Mouse (Mus musculus): ENCODE data around the gene Olfr548-ps1. TPM values are rescaled to one million over a fixed set of nuclear protein-coding genes. Genes with fewer than 3 reads are reported as not detected.

Gene Olfr548-ps1
- polyA plus RNA-seq, 1 experiment from 2014 or later, result not detected

GRCm38 (mm10) chr7:102512814-102513435, 27.8 kb upstream of the Olfr548-ps1 start:
- Histone ChIP-seq H3K9ac (ENCODE audit: low read depth, low read length) (peak overlapping the region; percentile 89), H3K9me3 (replicated peaks; ENCODE audit: control insufficient read depth, low read length, poor library complexity, severe bottlenecking) (no peaks in the 10 kb centered on the region), H3K27me3 (ENCODE audit: control insufficient read depth, insufficient read depth, low read depth, low read length) (no peaks in the 10 kb centered on the region), H3K4me3 (ENCODE audit: low read depth, low read length) (peak overlapping the region; percentile 64), H3K4me2 (ENCODE audit: low read length) (peak overlapping the region; percentile 86), H3K4me1 (ENCODE audit: control insufficient read depth, insufficient read depth, low read length) (0 out of 2 replicates have a peak, but pooled peaks cover 3% of the 10 kb centered on the region), H3K27ac (ENCODE audit: low read length) (peak overlapping the region; percentile 31; the same call in 1 of the 2 replicates), H3K36me3 (ENCODE audit: control insufficient read depth, insufficient read depth, low read length) (no peaks in the 10 kb centered on the region)
- ATAC-seq, result peak; percentile 97
- WGBS, result under 1% methylated on average over 54 of the region's 54 CpGs

GRCm38 (mm10) chr7:102514144-102514543, 26.6 kb upstream of the Olfr548-ps1 start:
- no peak for ATAC-seq
- Histone ChIP-seq H3K4me2 (ENCODE audit: low read length) (no peak overlapping the region), H3K4me1 (ENCODE audit: control insufficient read depth, insufficient read depth, low read length) (0 out of 2 replicates have a peak, but pooled peaks cover 3% of the 10 kb centered on the region), H3K27ac (ENCODE audit: low read length) (no peak overlapping the region), H3K27me3 (ENCODE audit: control insufficient read depth, insufficient read depth, low read depth, low read length) (no peaks in the 10 kb centered on the region), H3K9ac (ENCODE audit: low read depth, low read length) (no peak overlapping the region), H3K36me3 (ENCODE audit: control insufficient read depth, insufficient read depth, low read length) (no peaks in the 10 kb centered on the region), H3K9me3 (replicated peaks; ENCODE audit: control insufficient read depth, low read length, poor library complexity, severe bottlenecking) (no peaks in the 10 kb centered on the region), H3K4me3 (ENCODE audit: low read depth, low read length) (no peak overlapping the region)
- WGBS, result 78% methylated on average over 4 of the region's 4 CpGs

GRCm38 (mm10) chr7:102516261-102517050, 24.2 kb upstream of the Olfr548-ps1 start:
- Histone ChIP-seq H3K27me3 (ENCODE audit: control insufficient read depth, insufficient read depth, low read depth, low read length) (no peaks in the 10 kb centered on the region), H3K4me3 (ENCODE audit: low read depth, low read length) (no peak overlapping the region), H3K9me3 (replicated peaks; ENCODE audit: control insufficient read depth, low read length, poor library complexity, severe bottlenecking) (no peaks in the 10 kb centered on the region), H3K36me3 (ENCODE audit: control insufficient read depth, insufficient read depth, low read length) (no peaks in the 10 kb centered on the region), H3K9ac (ENCODE audit: low read depth, low read length) (no peak overlapping the region), H3K4me2 (ENCODE audit: low read length) (no peak overlapping the region), H3K4me1 (ENCODE audit: control insufficient read depth, insufficient read depth, low read length) (0 out of 2 replicates have a peak, but pooled peaks cover 3% of the 10 kb centered on the region), H3K27ac (ENCODE audit: low read length) (no peak overlapping the region)
- 72% methylated on average over 10 of the region's 10 CpGs for WGBS
- ATAC-seq, result no peak

GRCm38 (mm10) chr7:102517051-102517335, 23.7 kb upstream of the Olfr548-ps1 start:
- no peak for ATAC-seq
- 83% methylated on average over 2 of the region's 2 CpGs for WGBS

GRCm38 (mm10) chr7:102529052-102529451, 11.6 kb upstream of the Olfr548-ps1 start:
- H3K4me2 ChIP-seq (ENCODE audit: low read length), result no peak overlapping the region
- no peaks in the 10 kb centered on the region for H3K4me1 ChIP-seq (ENCODE audit: control insufficient read depth, insufficient read depth, low read length)
- no peak overlapping the region for H3K9ac ChIP-seq (ENCODE audit: low read depth, low read length)
- H3K9me3 ChIP-seq (replicated peaks; ENCODE audit: control insufficient read depth, low read length, poor library complexity, severe bottlenecking), result no peaks in the 10 kb centered on the region; the same call in 1 of the 2 replicates
- 78% methylated on average over 1 of the region's 1 CpGs for WGBS
- H3K4me3 ChIP-seq (ENCODE audit: low read depth, low read length), result no peak overlapping the region
- no peaks in the 10 kb centered on the region for H3K36me3 ChIP-seq (ENCODE audit: control insufficient read depth, insufficient read depth, low read length)
- H3K27me3 ChIP-seq (ENCODE audit: control insufficient read depth, insufficient read depth, low read depth, low read length), result no peaks in the 10 kb centered on the region
- H3K27ac ChIP-seq (ENCODE audit: low read length), result no peak overlapping the region
- no peak for ATAC-seq

More at GRCm38 (mm10) chr7:102517051-102517335, 23.7 kb upstream of the Olfr548-ps1 start:
- Histone ChIP-seq H3K4me3 (ENCODE audit: low read depth, low read length) (no peak overlapping the region), H3K36me3 (ENCODE audit: control insufficient read depth, insufficient read depth, low read length) (no peaks in the 10 kb centered on the region), H3K4me2 (ENCODE audit: low read length) (no peak overlapping the region), H3K9ac (ENCODE audit: low read depth, low read length) (no peak overlapping the region), H3K27ac (ENCODE audit: low read length) (no peak overlapping the region), H3K9me3 (replicated peaks; ENCODE audit: control insufficient read depth, low read length, poor library complexity, severe bottlenecking) (no peaks in the 10 kb centered on the region), H3K4me1 (ENCODE audit: control insufficient read depth, insufficient read depth, low read length) (0 out of 2 replicates have a peak, but pooled peaks cover 3% of the 10 kb centered on the region), H3K27me3 (ENCODE audit: control insufficient read depth, insufficient read depth, low read depth, low read length) (no peaks in the 10 kb centered on the region)

- no peaks in the 10 kb centered on the region for H3K4me1 ChIP-seq (ENCODE audit: control insufficient read depth, insufficient read depth, low read length)
- H3K4me2 ChIP-seq (ENCODE audit: low read length), result no peak within 1 kb of the TSS
- H3K9ac ChIP-seq (ENCODE audit: low read depth, low read length), result no peak within 1 kb of the TSS
- H3K36me3 ChIP-seq (ENCODE audit: control insufficient read depth, insufficient read depth, low read length), result no peaks in the 10 kb centered on the region
- H3K9me3 ChIP-seq (replicated peaks; ENCODE audit: control insufficient read depth, low read length, poor library complexity, severe bottlenecking), result no peaks in the 10 kb centered on the region; the same call in 1 of the 2 replicates
- H3K27ac ChIP-seq (ENCODE audit: low read length), result no peak within 1 kb of the TSS
- H3K27me3 ChIP-seq (ENCODE audit: control insufficient read depth, insufficient read depth, low read depth, low read length), result no peaks in the 10 kb centered on the region
- WGBS, result 77% methylated on average over 1 of the region's 1 CpGs
- no peak for ATAC-seq
- H3K4me3 ChIP-seq (ENCODE audit: low read depth, low read length), result no peak within 1 kb of the TSS
Measured at GRCm38 (mm10) chr7:102534449-102534848, 6.2 kb upstream of the Olfr548-ps1 start, which contains the start of gene Olfr547. Gene Olfr547, plus strand, starts transcription at chr7:102534749.

GRCm38 (mm10) chr7:102541251-102541650, 555 bp downstream of the Olfr548-ps1 start:
- Histone ChIP-seq H3K9ac (ENCODE audit: low read depth, low read length) (no peak overlapping the region), H3K4me1 (ENCODE audit: control insufficient read depth, insufficient read depth, low read length) (no peaks in the 10 kb centered on the region), H3K27ac (ENCODE audit: low read length) (no peak overlapping the region), H3K36me3 (ENCODE audit: control insufficient read depth, insufficient read depth, low read length) (no peaks in the 10 kb centered on the region), H3K4me3 (ENCODE audit: low read depth, low read length) (no peak overlapping the region), H3K4me2 (ENCODE audit: low read length) (no peak overlapping the region), H3K9me3 (replicated peaks; ENCODE audit: control insufficient read depth, low read length, poor library complexity, severe bottlenecking) (no peaks in the 10 kb centered on the region), H3K27me3 (ENCODE audit: control insufficient read depth, insufficient read depth, low read depth, low read length) (no peaks in the 10 kb centered on the region)
- 71% methylated on average over 3 of the region's 3 CpGs for WGBS
- ATAC-seq, result no peak

- Histone ChIP-seq H3K9ac (ENCODE audit: low read depth, low read length) (no peak within 1 kb of the TSS), H3K27ac (ENCODE audit: low read length) (no peak within 1 kb of the TSS), H3K27me3 (ENCODE audit: control insufficient read depth, insufficient read depth, low read depth, low read length) (no peaks in the 10 kb centered on the region), H3K4me3 (ENCODE audit: low read depth, low read length) (no peak within 1 kb of the TSS), H3K9me3 (replicated peaks; ENCODE audit: control insufficient read depth, low read length, poor library complexity, severe bottlenecking) (no peaks in the 10 kb centered on the region), H3K4me1 (ENCODE audit: control insufficient read depth, insufficient read depth, low read length) (no peaks in the 10 kb centered on the region), H3K4me2 (ENCODE audit: low read length) (no peak within 1 kb of the TSS), H3K36me3 (ENCODE audit: control insufficient read depth, insufficient read depth, low read length) (no peaks in the 10 kb centered on the region)
- no peak for ATAC-seq
- 95% methylated on average over 3 of the region's 3 CpGs for WGBS
Measured at GRCm38 (mm10) chr7:102549570-102549969, 8.9 kb downstream of the Olfr548-ps1 start, which contains the start of gene Olfr549. Gene Olfr549, plus strand, starts transcription at chr7:102549870.

- no peaks in the 10 kb centered on the region for H3K4me1 ChIP-seq (ENCODE audit: control insufficient read depth, insufficient read depth, low read length)
- no peak overlapping the region for H3K4me3 ChIP-seq (ENCODE audit: low read depth, low read length)
- H3K9me3 ChIP-seq (replicated peaks; ENCODE audit: control insufficient read depth, low read length, poor library complexity, severe bottlenecking), result no peaks in the 10 kb centered on the region
- no peak overlapping the region for H3K4me2 ChIP-seq (ENCODE audit: low read length)
- H3K27ac ChIP-seq (ENCODE audit: low read length), result no peak overlapping the region
- 82% methylated on average over 3 of the region's 3 CpGs for WGBS
- no peaks in the 10 kb centered on the region for H3K27me3 ChIP-seq (ENCODE audit: control insufficient read depth, insufficient read depth, low read depth, low read length)
- ATAC-seq, result no peak
- H3K9ac ChIP-seq (ENCODE audit: low read depth, low read length), result no peak overlapping the region
- H3K36me3 ChIP-seq (ENCODE audit: control insufficient read depth, insufficient read depth, low read length), result no peaks in the 10 kb centered on the region
Measured at GRCm38 (mm10) chr7:102553279-102553678, 12.6 kb downstream of the Olfr548-ps1 start.

Measured in midbrain, embryonic 16.5 days (tissue).